Mouse (Mus musculus) hindbrain, postnatal 0 days (tissue): ENCODE results near the gene Uvrag. TPM values are rescaled to one million over a fixed set of nuclear protein-coding genes. Genes with fewer than 3 reads are reported as not detected.

ENCODE experiments used
- ATAC-seq: fragments of 200-750 bp; cut with Nextera tagmentation; 2 replicates; pipeline ENCODE4 v1.8.0; 2017; ENCODE audit warnings: mild to moderate bottlenecking, moderate TSS enrichment, moderate library complexity
- DNase-seq: peaks from one replicate; pipeline ENCODE4 v3.0.0-alpha.2; 2015; ENCODE audit warnings: low spot score
- H3K27ac ChIP-seq: fragments of 300-500 bp; sonication (generic); 2 replicates; pipeline ENCODE4 v1.5.1; 2014; ENCODE audit warnings: mild to moderate bottlenecking
- H3K27me3 ChIP-seq: fragments of 300-500 bp; sonication (generic); 2 replicates; pipeline ENCODE4 v1.6.1; 2014; ENCODE audit warnings: low read length, mixed read lengths; ENCODE audit not compliant: insufficient read depth
- H3K36me3 ChIP-seq: fragments of 300-500 bp; sonication (generic); 2 replicates; pipeline ENCODE4 v1.6.1; 2014; ENCODE audit warnings: low read length, mixed read lengths; ENCODE audit not compliant: insufficient read depth
- H3K4me1 ChIP-seq: fragments of 300-500 bp; sonication (generic); 2 replicates; pipeline ENCODE4 v1.6.1; 2014; ENCODE audit warnings: antibody characterized with exemption, low read length, mixed read lengths; ENCODE audit not compliant: insufficient read depth
- H3K4me2 ChIP-seq: fragments of 300-500 bp; sonication (generic); 2 replicates; pipeline ENCODE4 v1.6.1; 2014; ENCODE audit warnings: low read depth, mild to moderate bottlenecking, low read length, moderate library complexity, mixed read lengths
- H3K4me3 ChIP-seq: fragments of 300-500 bp; sonication (generic); 2 replicates; pipeline ENCODE4 v1.5.1; 2014; ENCODE audit warnings: low read length
- H3K9ac ChIP-seq: fragments of 300-500 bp; sonication (generic); replicated peaks from 2 replicates; pipeline ENCODE4 v1.6.1; 2014; ENCODE audit warnings: mild to moderate bottlenecking, low read length, moderate library complexity, mixed read lengths
- H3K9me3 ChIP-seq: fragments of 300-500 bp; sonication (generic); 2 replicates; pipeline ENCODE4 v1.6.1; 2016; ENCODE audit warnings: low read length, mixed read lengths
- CTCF ChIP-seq: IDR thresholded peaks from 2 replicates; pipeline ENCODE4 v1.5.1; 2016; ENCODE audit warnings: antibody characterized with exemption, control low read depth, low read depth
- WGBS: fragments of 180-500 bp; shearing (Covaris S2); extraction: QIAGEN DNeasy Blood & Tissue Kit; methylation state at CpG from one replicate; pipeline ENCODE4 v1.1.7; 2014; 5-methylcytosine and 5-hydroxymethylcytosine counted together
- polyA plus RNA-seq: library from polyadenylated mRNA; unstranded; fragments of >200 nt; fragmentation: Nextera tagmentation; extraction: Ambion mirVana; gene quantifications from 2 replicates; pipeline ENCODE4 v1.2.1, GENCODE M21; 2015
- total RNA-seq: library from RNA; depleted of rRNA; stranded (reverse); fragments of >200 nt; gene quantifications from 2 replicates; pipeline ENCODE4 v1.2.3, GENCODE M21; 2014

The Uvrag gene
- total and polyA plus RNA-seq, 2 experiments from 2014 or later: 16.5 to 36.7 TPM

- WGBS: 93% methylated on average over 11 of the region's 11 CpGs
- TF ChIP-seq CTCF: no peak
- DNase-seq: no peak
- Histone ChIP-seq H3K4me1 (peaks cover 5% of the 10 kb centered on the region; the same call in 1 of the 2 replicates), H3K4me2 (no peak overlapping the region), H3K27me3 (no peaks in the 10 kb centered on the region), H3K4me3 (no peak overlapping the region), H3K9ac (no peak overlapping the region), H3K9me3 (no peaks in the 10 kb centered on the region), H3K36me3 (no peaks in the 10 kb centered on the region), H3K27ac (no peak overlapping the region)
- no peak for ATAC-seq
These were observed 12.8 kb upstream of the Uvrag start for GRCm38 (mm10) chr7:99153686-99154202.

- Histone ChIP-seq H3K4me3 (no peak overlapping the region), H3K4me1 (peaks cover 5% of the 10 kb centered on the region; the same call in 1 of the 2 replicates), H3K9ac (no peak overlapping the region), H3K27ac (no peak overlapping the region), H3K36me3 (no peaks in the 10 kb centered on the region), H3K9me3 (no peaks in the 10 kb centered on the region), H3K27me3 (no peaks in the 10 kb centered on the region), H3K4me2 (no peak overlapping the region)
- WGBS: 91% methylated on average over 8 of the region's 8 CpGs
- DNase-seq (no peak), ATAC-seq (no peak)
- TF ChIP-seq CTCF: no peak
These were observed 11.8 kb upstream of the Uvrag start for GRCm38 (mm10) chr7:99152756-99153155.

- peak; percentile 100 for TF ChIP-seq CTCF
- Histone ChIP-seq H3K4me2 (no peak overlapping the region), H3K9me3 (no peaks in the 10 kb centered on the region), H3K4me3 (no peak overlapping the region), H3K9ac (no peak overlapping the region), H3K36me3 (no peaks in the 10 kb centered on the region), H3K27ac (no peak overlapping the region), H3K4me1 (peaks cover 5% of the 10 kb centered on the region; the same call in 1 of the 2 replicates), H3K27me3 (no peaks in the 10 kb centered on the region)
- WGBS: 5% methylated on average over 7 of the region's 7 CpGs
- ATAC-seq (peak; percentile 88), DNase-seq (peak; percentile 97)
These were observed 10.4 kb upstream of the Uvrag start for GRCm38 (mm10) chr7:99151342-99151741.

GRCm38 (mm10) chr7:99149017-99149416 lies 8.1 kb upstream of the Uvrag start:
- H3K27me3 ChIP-seq: no peaks in the 10 kb centered on the region
- H3K9me3 ChIP-seq: no peaks in the 10 kb centered on the region
- ATAC-seq: no peak
- WGBS: 50% methylated on average over 1 of the region's 1 CpGs
- H3K4me1 ChIP-seq: no peaks in the 10 kb centered on the region
- no peak overlapping the region for H3K4me3 ChIP-seq
- DNase-seq: no peak
- no peak overlapping the region for H3K4me2 ChIP-seq
- no peak overlapping the region for H3K9ac ChIP-seq
- H3K27ac ChIP-seq: no peak overlapping the region
- no peak for TF ChIP-seq CTCF
- H3K36me3 ChIP-seq: no peaks in the 10 kb centered on the region

- ATAC-seq (no peak), DNase-seq (no peak)
- H3K4me2 ChIP-seq: no peak overlapping the region
- no peak overlapping the region for H3K27ac ChIP-seq
- H3K27me3 ChIP-seq: no peaks in the 10 kb centered on the region
- H3K4me1 ChIP-seq: no peaks in the 10 kb centered on the region
- 80% methylated on average over 7 of the region's 7 CpGs for WGBS
- no peak overlapping the region for H3K9ac ChIP-seq
- H3K4me3 ChIP-seq: no peak overlapping the region
- no peak for TF ChIP-seq CTCF
- no peaks in the 10 kb centered on the region for H3K9me3 ChIP-seq
- H3K36me3 ChIP-seq: no peaks in the 10 kb centered on the region
These were observed 6.6 kb upstream of the Uvrag start for GRCm38 (mm10) chr7:99147494-99147893.

GRCm38 (mm10) chr7:99146906-99147305 lies 6.0 kb upstream of the Uvrag start:
- H3K9ac ChIP-seq: no peak overlapping the region
- WGBS: 81% methylated on average over 7 of the region's 7 CpGs
- TF ChIP-seq CTCF: no peak
- H3K4me1 ChIP-seq: peaks cover 3% of the 10 kb centered on the region; the same call in 1 of the 2 replicates
- H3K9me3 ChIP-seq: no peaks in the 10 kb centered on the region
- DNase-seq: no peak
- no peak overlapping the region for H3K4me2 ChIP-seq
- ATAC-seq: no peak
- no peak overlapping the region for H3K4me3 ChIP-seq
- no peaks in the 10 kb centered on the region for H3K27me3 ChIP-seq
- no peaks in the 10 kb centered on the region for H3K36me3 ChIP-seq
- no peak overlapping the region for H3K27ac ChIP-seq

GRCm38 (mm10) chr7:99146011-99146410 lies 5.1 kb upstream of the Uvrag start:
- TF ChIP-seq CTCF: no peak

More at GRCm38 (mm10) chr7:99146011-99146410, 5.1 kb upstream of the Uvrag start:
- H3K27me3 ChIP-seq: no peaks in the 10 kb centered on the region
- peaks cover 3% of the 10 kb centered on the region; the same call in 1 of the 2 replicates for H3K4me1 ChIP-seq
- no peaks in the 10 kb centered on the region for H3K9me3 ChIP-seq
- H3K36me3 ChIP-seq: no peaks in the 10 kb centered on the region
- H3K4me3 ChIP-seq: no peak overlapping the region
- DNase-seq: no peak
- no peak for ATAC-seq
- no peak overlapping the region for H3K9ac ChIP-seq
- 62% methylated on average over 7 of the region's 7 CpGs for WGBS
- no peak overlapping the region for H3K27ac ChIP-seq
- no peak overlapping the region for H3K4me2 ChIP-seq
